Mouse (Mus musculus) lung, postnatal 4 days (tissue): ENCODE measurements around the gene Olfr811.

Source experiments
- DNase-seq, 2 experiments: peaks; one replicate each; pipeline ENCODE4 v3.0.0; 2021

Olfr811 gene

GRCm38 (mm10) chr10:129804296-129804695, at the start of gene Olfr811:
Gene Olfr811, minus strand, starts transcription at chr10:129804396.
- no peak for DNase-seq

GRCm38 (mm10) chr10:129847343-129847742, 43.1 kb upstream of the Olfr811 start:
- DNase-seq: no peak

DNA sequence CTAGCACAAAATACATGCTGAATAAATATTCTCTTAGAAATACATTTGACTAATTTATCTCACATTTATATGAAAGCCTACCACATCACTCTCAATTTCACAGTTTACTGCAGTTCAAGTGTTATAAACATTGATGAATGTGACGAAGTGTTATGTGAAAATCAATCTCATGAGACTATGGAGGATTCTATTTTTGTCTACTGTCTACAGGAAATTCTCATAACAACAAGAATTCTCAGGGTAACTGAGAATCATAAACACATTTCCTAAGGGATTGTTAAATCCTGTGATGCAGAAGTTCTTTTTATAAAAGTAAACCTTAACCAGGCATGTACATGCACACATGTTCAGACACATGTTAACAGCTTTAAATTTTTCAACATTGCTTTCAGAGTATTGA, 41.8 kb upstream of the Olfr811 start, which contains the start of gene Olfr812:
TSS of gene Olfr812 (minus strand) at position 101 of the 400 bp plus-strand sequence.
- no peak for DNase-seq

DNA sequence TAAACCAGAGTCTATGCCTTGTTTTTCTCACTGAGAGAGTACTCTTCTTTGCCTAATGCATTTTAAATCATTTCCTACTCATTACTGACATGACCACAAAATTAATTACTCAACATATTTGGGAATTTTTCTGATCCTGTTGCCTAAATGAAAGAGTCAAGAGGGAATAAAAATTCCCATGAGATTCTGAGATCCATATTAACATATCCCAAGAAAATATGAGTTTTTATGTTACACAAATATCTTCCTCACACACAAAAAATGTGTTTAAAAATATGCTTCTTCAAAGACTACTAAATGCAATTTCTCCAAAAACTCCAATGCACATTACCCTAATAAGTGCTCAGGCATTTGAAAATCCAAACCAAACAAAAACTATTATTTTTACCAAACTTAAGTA, 9.4 kb downstream of the Olfr811 start, which contains the start of gene Olfr810:
TSS of gene Olfr810 (minus strand) at position 101 of the 400 bp plus-strand sequence.
- DNase-seq: no peak

DNA sequence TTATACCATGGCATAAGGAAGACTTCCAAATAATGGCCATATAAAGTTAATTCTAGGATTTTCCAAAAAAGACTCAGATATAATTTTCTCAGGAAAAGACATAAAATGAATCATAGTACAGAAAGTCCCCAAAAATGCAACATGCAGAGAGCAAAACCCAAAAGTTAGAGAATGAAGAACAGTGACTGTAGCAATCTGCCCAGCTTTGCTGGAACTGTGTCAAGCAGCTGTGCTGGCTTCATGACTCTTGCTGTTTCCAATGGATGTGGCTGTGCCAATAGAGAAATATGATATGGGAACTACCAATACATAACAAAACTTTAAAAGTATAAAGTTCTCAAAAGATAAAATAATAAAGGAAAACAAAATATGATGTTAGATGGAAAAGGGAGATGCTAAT, 26.1 kb downstream of the Olfr811 start:
- no peak for DNase-seq

GRCm38 (mm10) chr10:129774338-129774737, 29.9 kb downstream of the Olfr811 start, which contains the start of gene Olfr809:
Gene Olfr809, plus strand, starts transcription at chr10:129774638.
- no peak for DNase-seq

DNA sequence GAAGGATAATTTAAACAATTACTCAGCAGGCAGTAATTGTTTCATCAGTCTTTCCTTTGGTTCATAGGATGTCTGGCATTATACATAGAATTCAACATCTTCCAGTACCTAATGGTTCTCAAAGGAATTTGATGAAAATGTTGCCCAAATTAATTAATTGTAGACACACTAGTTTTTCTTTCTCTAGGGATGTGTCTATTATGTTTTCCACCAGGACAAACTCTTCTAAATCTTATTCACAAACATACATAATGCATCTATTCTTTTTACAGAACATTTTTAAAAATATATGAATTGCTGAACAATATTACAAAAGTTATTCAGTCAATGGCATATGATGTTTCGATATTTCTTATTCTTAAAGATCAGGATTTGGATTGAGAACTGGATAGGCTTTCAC, 39.0 kb downstream of the Olfr811 start, which contains the start of gene Olfr808:
TSS of gene Olfr808 (plus strand) at position 301 of the 400 bp plus-strand sequence.
- DNase-seq: no peak

DNA sequence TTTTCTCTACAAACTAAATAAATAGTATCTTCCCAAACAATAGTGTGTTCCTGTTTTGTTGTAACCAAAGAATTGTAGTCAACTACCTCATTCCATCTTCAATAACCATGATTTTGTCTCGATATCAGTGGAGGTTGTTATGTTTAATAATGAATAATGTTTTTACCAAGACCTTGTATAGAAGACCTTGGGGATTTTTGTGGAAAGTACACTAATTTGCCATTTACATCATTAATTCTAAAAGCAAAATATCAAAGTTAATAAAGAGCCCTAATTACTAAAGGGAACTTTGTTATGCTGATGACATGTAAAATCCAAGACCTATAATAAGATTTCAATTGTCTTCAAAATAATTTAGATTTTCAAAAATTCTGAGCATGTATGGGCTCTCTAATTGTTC, 46.5 kb downstream of the Olfr811 start, which contains the start of gene Olfr807:
TSS of gene Olfr807 (minus strand) at position 101 of the 400 bp plus-strand sequence.
- DNase-seq: no peak
